Mouse (Mus musculus): Measurements from ENCODE around the gene Olfr57.
"Not testable (repeated sequence)": the region's sequence is repeated elsewhere in the genome, so short reads cannot be mapped to it uniquely, and the experiment has no call there.

Gene Olfr57

GRCm38 (mm10) chr10:79028441-79028840 is at the start of gene Olfr57:
Gene Olfr57 (plus strand): TSS chr10:79028741.
- DNase-seq, result no peak

- DNase-seq, result no peak
Measured at GRCm38 (mm10) chr10:78980750-78981149, 47.8 kb upstream of the Olfr57 start, which contains the start of gene Olfr1352. Gene Olfr1352 (plus strand): TSS chr10:78981050.

- no peak for DNase-seq
Measured at GRCm38 (mm10) chr10:79012172-79012571, 16.4 kb upstream of the Olfr57 start, which contains the start of gene Olfr1351. Gene Olfr1351 (plus strand): TSS chr10:79012472.

GRCm38 (mm10) chr10:79042457-79042856 is 13.9 kb downstream of the Olfr57 start:
- not testable (repeated sequence) for DNase-seq

- not testable (repeated sequence) for DNase-seq
Measured at GRCm38 (mm10) chr10:79057370-79057769, 28.8 kb downstream of the Olfr57 start.

Measured in thymus, adult 18-20 months (tissue).